Mouse (Mus musculus) gonadal fat pad, adult 2 months (tissue): ENCODE results near the gene Hes7. TPM values are rescaled to one million over a fixed set of nuclear protein-coding genes. Genes with fewer than 3 reads are reported as not detected.

Source experiments
- DNase-seq: peaks from one replicate; pipeline ENCODE4 v3.0.0-alpha.2; 2012; ENCODE audit warnings: low read depth
- polyA plus RNA-seq: library from polyadenylated mRNA; depleted of rRNA; stranded (reverse); fragments of >200 nt; gene quantifications from 2 replicates; pipeline ENCODE4 v1.2.3, GENCODE M21; 2012

The Hes7 gene
- polyA plus RNA-seq, 1 experiment: 0.11 TPM

DNA sequence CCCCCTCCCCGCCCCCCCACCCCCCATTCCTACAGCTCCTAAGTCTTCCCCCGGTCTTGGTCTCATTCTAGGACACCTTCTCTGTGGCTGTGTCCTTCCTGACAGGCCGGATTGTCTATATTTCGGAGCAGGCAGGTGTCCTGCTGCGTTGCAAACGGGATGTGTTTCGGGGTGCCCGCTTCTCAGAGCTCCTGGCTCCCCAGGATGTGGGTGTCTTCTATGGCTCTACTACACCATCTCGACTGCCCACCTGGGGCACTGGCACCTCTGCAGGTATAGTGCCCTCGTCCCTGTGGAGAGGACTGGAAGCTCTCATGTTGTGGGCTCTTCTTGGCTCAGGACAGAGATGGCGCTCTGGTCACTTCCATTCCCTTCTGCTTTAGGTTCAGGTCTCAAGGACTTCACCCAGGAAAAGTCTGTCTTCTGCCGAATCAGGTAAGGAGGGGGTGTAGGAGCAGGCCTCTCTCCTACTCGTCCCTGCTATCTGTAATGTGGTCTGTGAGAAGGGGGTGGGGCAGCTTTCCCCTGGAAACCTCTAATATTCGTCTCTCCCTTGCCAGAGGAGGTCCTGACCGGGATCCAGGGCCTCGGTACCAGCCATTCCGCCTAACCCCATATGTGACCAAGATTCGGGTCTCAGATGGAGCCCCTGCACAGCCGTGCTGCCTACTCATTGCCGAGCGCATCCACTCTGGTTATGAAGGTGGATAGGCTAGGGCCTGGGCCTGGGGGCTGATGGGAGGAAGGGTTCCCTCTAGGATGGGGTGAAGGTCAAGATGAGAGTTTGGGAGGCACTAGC, 18.4 kb upstream of the Hes7 start:
- DNase-seq: no peak

- no peak for DNase-seq
Measured at GRCm38 (mm10) chr11:69102403-69102725, 17.8 kb upstream of the Hes7 start.

DNA sequence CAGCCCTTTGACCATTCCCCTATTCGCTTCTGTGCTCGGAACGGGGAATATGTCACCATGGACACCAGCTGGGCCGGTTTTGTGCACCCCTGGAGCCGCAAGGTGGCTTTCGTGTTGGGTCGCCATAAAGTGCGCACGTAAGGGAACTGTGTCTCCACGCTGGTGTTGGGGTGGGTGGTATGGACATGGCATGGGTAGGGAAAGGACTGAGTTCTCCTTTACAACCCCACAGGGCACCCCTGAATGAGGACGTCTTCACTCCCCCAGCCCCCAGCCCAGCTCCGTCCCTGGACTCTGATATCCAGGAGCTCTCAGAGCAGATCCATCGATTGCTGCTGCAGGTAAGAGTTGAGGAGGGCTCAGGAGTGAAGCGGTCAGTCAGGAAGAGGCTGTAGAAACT, 17.1 kb upstream of the Hes7 start:
- DNase-seq: no peak

DNA sequence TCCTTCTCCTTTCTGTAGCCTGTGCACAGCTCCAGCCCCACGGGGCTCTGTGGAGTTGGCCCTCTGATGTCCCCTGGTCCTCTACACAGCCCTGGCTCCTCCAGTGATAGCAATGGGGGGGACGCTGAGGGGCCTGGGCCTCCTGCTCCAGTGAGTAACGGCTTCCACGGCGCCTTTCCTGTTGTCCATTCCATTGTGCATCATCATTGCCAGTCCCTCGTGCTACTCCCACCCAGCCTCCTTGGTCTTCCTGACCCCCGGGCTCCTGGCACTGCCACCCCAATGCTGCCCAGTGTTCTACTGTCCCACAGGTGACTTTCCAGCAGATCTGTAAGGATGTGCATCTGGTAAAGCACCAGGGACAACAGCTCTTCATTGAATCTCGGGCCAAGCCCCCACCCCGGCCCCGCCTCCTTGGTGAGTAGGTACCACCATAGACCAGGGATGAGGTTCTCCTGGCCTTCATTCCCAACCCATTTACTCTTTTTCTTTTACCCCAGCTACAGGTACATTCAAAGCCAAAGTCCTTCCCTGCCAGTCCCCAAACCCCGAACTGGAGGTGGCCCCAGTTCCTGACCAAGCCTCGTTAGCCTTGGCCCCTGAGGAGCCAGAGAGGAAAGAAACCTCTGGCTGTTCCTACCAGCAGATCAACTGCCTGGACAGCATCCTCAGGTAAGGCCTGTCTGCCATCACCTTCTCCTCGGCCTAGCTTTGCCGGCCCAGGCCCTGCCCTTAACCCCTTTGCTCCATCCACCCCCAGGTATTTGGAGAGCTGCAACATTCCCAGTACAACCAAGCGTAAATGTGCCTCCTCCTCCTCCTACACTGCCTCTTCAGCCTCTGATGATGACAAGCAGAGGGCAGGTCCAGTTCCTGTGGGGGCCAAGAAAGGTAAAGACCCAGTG, 16.4 kb upstream of the Hes7 start:
- no peak for DNase-seq

DNA sequence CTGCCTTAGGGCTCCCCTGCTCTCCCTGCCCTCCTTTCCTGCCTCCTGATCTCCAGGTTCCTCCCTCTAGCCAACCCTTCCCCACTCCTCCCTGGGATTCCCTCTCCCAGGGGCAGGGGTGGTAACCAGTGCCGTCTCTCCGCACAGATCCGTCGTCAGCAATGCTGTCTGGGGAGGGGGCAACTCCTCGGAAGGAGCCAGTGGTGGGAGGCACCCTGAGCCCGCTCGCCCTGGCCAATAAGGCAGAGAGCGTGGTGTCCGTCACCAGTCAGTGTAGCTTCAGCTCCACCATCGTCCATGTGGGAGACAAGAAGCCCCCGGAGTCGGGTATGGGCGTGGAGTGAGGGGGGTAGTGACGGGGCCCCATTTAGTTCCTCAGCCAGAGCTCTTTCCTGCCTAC, 15.7 kb upstream of the Hes7 start:
- no peak for DNase-seq

GRCm38 (mm10) chr11:69105227-69105626, 15.0 kb upstream of the Hes7 start:
- no peak for DNase-seq

DNA sequence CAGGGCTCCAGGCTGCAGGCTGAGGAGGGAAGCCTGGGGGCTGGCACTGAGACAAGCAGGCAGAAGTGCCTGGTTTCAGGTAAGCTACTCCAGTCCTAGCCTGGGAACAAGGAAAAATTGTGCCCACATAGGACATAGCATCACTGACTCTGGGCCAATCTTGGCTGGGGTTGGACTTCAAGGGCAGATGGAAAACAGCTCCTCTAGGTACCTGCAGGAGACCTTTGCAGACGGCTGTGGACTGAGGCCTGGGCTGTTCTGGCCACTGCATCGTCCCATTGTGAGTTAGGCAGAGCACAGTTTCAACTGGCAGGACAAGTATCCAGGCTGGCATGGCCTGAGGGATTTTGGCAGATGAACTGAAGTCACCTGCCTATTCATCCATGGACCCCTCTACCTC, 14.4 kb upstream of the Hes7 start:
- no peak for DNase-seq

DNA sequence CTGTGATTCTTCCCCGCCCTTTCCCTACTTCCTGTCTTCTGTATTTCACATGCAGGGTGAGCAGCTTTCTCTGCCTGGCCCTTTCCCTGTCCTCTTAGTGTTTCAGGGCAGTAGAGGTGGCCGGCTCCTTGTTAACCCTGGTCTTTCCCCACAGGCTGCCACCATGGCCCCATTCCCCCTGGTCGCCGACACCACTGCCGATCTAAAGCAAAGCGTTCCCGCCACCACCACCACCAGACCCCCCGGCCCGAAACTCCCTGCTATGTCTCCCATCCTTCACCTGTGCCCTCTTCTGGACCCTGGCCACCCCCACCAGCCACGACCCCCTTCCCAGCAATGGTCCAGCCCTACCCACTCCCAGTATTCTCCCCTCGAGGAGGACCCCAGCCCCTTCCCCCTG, 13.9 kb upstream of the Hes7 start:
- no peak for DNase-seq

- no peak for DNase-seq
Measured at GRCm38 (mm10) chr11:69106842-69107241, 13.4 kb upstream of the Hes7 start.

DNA sequence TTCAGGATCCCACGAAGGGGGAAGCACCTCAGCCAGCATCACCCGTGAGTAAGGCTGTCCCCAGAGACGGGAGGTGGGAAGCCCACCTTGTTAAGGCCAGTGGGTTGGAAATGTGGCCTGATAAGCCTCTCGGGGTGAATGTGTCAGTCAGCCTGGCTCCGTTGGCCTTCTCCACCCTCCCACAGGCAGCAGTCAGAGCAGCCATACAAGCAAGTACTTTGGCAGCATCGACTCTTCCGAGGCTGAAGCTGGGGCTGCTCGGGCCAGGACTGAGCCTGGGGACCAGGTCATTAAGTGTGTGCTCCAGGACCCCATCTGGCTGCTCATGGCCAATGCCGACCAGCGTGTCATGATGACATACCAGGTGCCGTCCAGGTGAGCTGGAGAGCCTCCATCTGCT, 12.5 kb upstream of the Hes7 start:
- no peak for DNase-seq

- DNase-seq: no peak
Measured at GRCm38 (mm10) chr11:69108223-69108622, 12.0 kb upstream of the Hes7 start.

- DNase-seq: no peak
Measured at GRCm38 (mm10) chr11:69109032-69109900, 10.9 kb upstream of the Hes7 start.

GRCm38 (mm10) chr11:69110319-69111046, 9.7 kb upstream of the Hes7 start:
- no peak for DNase-seq

DNA sequence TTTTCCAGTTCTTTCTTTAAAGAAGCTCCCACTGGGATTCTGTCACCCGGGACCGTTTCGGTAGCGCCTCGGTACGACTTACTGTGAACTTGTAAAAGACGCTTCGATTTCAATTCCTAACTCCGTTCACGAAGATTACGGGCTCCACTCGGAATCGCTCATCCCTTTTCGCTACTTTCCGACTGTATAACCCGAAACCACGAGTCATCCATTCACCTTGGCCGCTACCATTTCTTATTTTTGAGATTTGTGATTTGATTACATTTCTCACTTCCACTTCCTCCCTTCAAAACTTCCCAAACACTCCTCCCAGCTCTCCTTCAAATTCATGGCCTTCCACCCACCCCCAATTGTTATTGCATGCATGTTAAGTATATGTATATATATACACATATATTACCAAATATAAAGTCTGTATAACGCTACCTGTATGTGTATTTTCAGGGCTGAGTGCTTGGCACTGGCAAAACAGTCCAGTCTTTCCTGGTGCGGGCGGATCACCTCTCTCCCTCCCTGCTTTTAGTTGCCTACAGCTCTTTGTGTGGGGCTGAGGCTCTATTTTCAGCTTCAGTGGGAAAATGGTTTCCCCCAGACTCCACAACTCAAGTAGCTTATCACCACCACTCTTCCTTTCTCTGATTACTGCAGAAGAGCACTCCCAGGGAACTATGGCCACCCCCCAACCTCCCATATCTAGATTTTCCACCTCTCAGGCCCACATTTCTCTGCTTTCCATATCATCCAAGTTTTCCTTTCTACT, 9.0 kb upstream of the Hes7 start:
- DNase-seq: no peak

GRCm38 (mm10) chr11:69111865-69112264, 8.3 kb upstream of the Hes7 start:
- DNase-seq: no peak

DNA sequence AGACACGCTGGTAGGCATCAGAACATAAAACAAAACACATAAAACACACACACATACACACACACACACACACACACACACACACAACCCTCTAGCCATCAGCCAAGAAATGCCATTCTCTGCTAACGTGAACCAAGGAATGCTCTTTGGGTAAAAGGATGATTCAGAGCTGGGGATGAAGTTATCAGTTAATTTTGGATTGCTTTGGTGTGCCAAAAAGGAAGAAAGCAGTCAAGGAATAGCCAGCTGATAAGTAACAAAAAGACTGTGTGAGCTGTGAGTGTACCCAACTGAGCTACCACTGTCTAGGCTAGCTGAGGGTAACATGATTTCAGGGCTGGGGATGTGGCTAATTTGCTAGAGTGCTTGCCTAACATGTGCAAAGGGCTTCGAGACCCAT, 6.2 kb upstream of the Hes7 start:
- no peak for DNase-seq

GRCm38 (mm10) chr11:69114621-69115020, 5.6 kb upstream of the Hes7 start:
- DNase-seq: no peak

DNA sequence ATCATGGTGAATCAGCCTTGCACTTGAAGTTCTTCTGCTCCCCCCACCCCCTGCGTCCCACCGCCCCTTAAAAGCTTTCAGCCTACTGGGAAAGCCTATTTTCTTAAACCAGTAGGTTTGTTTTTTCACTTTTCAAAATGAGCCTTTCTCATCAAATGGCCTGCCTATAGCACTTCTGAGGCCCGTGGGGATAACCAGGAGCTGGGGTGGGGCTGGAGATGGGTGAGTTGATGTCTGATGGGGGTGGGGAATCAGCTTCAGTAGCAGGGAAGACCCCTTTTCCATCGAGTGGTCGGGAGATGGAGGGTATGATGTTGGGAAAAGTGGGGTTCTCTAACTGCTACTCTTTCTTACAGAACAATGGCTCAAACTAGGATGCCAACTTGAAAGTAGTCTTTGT, 3.4 kb upstream of the Hes7 start:
- DNase-seq: no peak

DNA sequence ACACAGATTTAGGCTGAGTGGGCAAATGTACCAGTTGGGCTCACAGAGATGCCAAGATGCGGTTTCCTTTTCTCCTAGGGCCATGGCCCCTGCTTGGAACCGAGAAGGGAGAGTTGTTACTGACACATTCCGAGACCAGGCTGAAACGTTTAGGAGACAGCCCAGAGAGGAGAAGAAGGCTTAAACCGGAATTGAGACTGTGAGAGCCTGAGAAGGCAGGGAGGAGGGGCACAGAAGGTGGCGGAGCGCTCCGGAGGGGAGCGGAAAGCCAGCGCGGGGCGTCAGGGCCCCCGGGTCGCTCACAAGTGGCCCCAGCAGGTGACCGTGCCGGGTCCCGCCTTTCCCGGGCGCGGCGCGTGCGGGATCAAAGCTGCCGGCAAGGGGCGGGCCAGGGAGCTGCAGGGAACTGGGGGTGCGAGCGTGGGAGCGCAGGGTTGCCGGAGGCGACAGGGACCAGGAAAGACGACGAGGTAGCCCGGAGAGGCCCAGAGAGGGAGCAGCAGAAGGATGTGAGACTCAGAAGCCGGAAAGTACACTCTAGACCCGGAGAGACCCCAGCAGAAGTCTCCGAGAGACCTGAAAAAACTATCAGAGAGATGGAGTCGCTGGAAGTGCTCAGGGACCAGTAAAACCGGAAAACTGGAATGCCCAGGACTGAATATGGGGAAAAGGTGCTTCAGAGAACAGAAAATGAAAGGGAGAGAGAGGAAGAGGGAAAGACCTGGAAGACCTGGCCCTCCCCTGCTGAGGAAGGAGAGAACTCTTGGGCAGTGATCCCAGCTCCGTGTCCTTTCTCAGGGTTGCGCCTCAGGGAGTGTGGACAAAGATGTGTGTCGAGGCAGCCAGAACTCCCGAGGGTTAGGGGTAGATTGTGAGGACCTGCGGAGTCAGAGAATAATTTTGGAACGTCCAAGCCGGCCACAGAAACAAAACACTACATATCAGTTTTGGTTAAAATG, 2.2 kb upstream of the Hes7 start:
- DNase-seq: no peak

DNA sequence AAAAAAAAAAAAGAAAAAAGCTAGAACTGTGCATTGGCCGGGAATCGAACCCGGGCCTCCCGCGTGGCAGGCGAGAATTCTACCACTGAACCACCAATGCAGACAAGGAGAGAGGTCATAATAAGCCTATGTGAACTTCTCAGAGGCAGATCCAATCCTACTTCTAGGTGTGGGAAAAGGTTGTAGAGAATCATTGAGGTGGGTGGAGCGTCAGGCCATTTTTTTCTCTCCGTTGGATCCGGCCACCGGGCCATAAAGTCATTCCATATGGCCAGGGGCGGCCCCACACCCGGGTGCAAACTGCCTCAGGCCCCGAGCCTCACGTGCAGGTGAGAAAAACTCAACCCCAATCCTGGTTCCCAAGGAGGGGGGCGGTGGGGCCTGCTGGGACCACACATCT, 1.4 kb upstream of the Hes7 start:
- DNase-seq: no peak
